Mouse (Mus musculus) testis, adult 10 weeks (tissue): Measurements from ENCODE around the gene Zbtb48. TPM values are rescaled to one million over a fixed set of nuclear protein-coding genes. Genes with fewer than 3 reads are reported as not detected.

Experiments used
- polyA plus RNA-seq: library from polyadenylated mRNA; stranded (reverse); fragments of 350-450 nt; fragmentation: Illumina TruSeq; extraction: RNeasy Lipid Tissue Mini Kit (QIAGEN cat#74804); gene quantifications from one replicate; pipeline ENCODE4 v1.2.3, GENCODE M21; 2014; ENCODE audit warnings: low read depth, low replicate concordance

Gene Zbtb48
- 2.8 TPM for polyA plus RNA-seq

DNA sequence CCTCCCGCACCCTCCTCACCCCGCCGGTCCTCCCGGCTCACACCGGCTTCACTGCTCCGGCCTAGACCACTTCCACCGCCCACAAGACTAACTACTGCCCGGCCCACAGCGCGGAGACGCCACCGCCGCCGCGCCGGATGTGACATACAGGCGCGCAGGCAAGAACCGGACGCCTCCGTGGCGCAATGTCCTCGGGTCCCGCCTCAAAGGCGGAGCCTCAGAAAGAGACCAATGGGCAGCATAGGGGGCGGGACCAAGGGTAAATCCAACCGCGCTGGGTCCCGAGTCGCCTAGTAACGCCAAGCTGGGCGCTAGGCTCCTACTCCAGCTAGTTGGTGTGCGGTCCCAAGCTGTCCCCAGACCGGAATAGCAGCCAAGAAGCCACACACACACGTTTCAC is at the start of gene Zbtb48:
Gene Zbtb48 (minus strand): TSS at position 148 of the 400 bp plus-strand sequence.

DNA sequence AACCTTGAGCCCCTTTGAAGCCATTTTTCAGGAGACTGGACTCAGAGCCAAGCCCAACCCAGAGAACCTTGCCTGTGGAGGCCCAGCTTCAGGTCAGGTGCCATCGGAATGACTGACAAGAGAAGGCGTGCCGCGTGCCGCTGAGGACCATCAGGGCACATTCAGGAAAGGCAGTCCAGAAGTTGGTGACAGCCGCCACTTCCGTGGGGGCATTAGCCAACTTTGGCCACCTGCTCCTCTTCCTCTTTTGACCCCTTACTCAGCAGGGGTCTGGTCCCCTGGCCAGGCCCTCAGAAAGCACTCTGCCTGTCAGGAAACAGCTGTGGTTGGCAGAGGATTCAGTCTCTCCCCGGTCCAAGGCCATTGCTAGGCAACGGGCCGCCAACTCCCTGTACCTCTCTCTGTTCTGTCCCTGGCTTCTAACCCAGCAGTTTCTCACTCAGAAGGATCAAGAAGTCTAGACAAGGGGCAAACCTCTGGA is 44.7 kb upstream of the Zbtb48 start, which contains the start of gene Plekhg5:
Gene Plekhg5 (plus strand): TSS at position 378 of the 481 bp plus-strand sequence.

DNA sequence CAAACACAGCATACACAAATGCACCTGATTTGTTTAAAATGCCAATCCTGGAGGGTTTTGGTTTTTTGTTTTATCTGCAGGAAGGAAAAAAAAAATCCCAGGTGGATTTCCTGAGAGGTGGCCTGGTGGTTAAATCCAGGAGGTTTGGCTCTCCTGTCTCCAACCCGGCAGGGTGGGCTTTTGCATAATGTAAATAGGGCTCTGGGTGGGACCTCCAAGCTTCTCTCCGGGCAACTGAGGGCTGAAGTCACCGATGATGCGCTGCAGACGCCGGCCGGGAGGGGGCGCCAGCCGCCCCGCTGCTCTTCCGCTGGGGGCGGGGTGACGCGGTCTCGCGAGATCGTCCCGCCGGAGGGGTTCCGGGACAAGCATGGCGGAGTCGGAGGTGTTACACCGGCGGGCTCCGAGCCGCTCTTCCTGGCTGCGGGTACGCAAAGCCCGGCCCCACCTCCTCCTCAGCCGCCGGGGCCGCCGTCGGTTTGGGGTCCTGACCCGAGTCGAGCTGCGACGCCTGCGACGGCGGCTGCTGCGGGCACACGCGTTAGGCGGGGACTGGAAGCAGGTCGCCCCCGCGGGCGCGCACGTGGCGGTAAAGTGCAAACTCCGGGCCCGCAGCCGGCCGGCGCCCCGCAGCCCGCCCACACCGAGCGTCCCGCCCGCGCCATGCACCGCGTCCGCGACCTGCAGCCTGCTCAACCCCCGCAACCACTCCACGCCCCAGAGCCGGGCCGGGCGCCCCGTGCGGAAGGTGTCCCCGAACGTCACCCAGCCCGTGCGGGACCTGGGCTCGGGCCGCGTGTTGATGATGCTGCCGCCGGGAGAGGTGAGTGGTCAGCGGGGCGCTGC is 11.7 kb upstream of the Zbtb48 start, which contains the start of gene Nol9:
Gene Nol9 (plus strand): TSS at position 337 of the 846 bp plus-strand sequence.

DNA sequence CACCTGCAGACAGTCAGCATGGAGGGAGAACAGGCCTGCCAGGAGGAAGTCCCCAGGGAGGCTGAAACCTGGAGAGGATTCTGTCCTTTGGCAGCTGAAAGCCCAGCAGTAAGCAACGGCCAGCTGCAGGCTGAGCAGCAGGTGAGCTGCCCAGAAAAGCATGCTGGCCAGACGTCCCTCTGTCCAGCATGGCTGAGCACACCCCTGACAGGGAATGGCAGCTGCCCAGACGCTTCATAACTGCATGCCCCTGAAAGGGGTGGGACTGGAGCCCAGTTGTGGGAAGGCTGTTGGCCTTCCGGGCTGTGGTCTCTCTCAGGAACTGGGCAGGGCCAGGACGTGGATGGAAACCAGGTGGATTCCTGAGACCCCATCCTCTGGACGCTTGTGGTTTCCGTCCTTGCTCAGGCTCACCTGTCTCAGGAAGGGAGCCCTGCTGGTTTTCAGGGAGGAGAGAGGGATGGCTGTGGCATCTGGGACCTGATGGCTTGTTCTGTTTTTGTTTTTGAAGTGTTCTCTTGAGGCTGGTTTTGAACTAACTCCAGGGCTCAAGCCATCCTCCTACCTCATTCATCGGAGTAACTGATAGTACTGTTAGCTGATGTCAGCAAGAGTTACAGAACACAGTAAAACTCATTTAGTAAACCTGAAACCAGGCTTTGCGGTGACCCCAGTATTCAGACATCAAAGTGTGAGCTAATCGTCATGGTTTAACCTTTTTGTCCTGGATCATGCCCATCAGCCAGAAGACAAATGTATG is 10.9 kb upstream of the Zbtb48 start, which contains the start of gene Tas1r1:
Gene Tas1r1 (minus strand): TSS at position 344 of the 760 bp plus-strand sequence.

DNA sequence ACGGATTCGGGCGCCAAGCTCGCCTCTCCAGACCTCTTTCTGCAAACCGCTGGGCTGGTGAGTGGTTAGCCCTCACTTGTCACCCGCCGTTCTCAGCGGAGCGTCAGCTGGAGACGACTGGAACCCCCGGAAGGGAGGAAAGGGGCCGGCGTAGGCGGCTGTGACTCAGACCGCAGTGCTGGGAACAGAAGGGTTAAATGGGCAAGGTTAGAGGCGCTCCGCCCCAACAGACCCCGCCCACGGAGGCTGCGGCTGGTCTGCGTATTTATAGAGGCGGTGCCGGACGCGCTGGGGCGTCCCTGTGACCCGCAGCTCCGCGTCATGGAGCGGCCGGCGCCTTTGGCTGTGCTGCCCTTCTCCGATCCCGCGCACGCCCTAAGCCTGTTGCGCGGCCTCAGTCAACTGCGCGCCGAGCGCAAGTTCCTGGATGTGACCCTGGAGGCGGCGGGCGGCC is 18.8 kb downstream of the Zbtb48 start, which contains the start of gene Klhl21:
Gene Klhl21 (plus strand): TSS at position 182 of the 454 bp plus-strand sequence.

DNA sequence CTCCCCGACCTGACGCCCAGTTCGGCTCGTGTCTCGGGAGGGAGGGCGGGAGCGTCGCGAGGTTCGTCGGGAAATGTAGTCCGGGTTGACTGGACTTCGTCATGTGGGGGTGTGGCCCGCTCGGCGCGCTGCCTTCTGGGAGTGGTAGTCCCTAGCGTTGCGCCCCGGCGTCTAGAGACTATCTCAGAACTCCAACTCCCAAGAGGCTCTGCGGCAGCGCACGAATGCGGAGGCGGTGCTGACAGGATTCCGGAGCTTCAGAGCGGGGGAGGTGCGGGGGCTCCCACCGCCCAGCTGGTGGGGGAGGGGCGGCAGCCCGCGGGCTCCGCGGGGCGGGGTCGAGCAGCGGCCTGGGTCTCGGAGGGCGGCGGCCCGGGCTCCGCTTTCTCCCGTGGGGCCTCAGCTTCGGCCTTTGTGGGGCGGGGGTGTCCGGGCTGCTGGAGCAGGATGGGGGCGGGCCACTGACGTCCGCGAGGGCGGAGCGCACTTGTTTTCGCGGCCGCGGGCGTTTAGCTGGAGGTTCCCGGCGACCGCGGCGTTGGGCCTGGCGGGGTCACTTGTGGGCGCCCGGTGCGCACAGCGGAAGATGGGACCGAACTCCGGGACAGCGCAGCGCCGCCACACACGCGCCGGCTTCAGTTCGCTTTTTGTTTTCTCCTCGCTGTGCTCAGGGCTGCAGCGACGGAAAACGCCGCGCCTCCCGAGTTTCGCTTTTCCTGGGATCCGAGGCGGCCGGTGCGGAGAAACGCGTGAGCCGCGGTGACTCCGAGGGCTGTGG is 31.1 kb downstream of the Zbtb48 start, which contains the start of gene Phf13:
Gene Phf13 (minus strand): TSS at position 86 of the 778 bp plus-strand sequence.

DNA sequence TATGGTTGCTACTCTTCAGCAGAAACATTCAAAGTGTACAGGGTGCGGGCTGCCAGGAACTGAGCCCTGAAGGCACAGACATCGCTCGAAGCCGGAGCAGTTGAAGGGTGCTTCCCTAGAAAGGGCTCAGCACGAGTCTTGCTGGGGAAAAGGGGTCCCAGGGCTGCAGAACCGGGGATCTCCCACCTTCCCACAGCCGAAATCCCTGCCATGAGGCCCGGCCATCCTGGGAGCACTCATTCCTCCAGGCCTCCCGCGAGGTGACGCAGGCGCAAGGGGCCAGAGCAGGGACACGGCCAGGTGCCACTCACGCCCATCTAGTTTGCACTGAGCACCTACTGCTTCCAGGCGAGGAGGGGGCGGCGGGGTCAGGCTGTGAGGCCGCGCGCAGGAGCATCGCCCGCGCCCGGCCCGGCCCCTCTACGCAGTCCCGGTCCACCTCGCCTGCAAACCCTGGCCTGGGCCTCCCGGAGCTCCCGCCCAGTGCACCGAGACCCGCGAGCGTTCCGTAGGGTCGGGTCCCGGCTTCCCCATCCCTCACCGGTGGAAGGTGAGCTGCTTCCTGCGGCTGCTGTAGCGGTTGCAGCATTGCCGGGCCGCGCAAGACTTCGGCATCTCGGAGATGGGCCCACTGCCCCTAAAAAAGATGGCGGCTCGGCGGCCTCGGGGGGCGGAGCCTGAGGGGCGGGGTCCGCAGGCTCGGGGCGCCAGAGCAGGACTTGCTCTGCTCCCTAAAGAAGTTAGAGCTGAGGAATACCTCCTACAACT is 38.9 kb downstream of the Zbtb48 start, which contains the start of gene Thap3:
Gene Thap3 (minus strand): TSS at position 656 of the 768 bp plus-strand sequence.

Other genes with a start within 250 kb of the Zbtb48 start
- gene Camta1, start 165.8 kb downstream of the Zbtb48 start, polyA plus RNA-seq, result 97.5 TPM
- 16.6 TPM for gene Dnajc11, start 94.0 kb downstream of the Zbtb48 start, polyA plus RNA-seq
- gene Thap3, start 38.7 kb downstream of the Zbtb48 start, polyA plus RNA-seq, result not detected
- gene Phf13, start 31.4 kb downstream of the Zbtb48 start, polyA plus RNA-seq, result 45.4 TPM
- 2.1 TPM for gene Klhl21, start 18.9 kb downstream of the Zbtb48 start, polyA plus RNA-seq
- gene Tas1r1, start 10.9 kb upstream of the Zbtb48 start, polyA plus RNA-seq, result 0.95 TPM
- 6.1 TPM for gene Nol9, start 11.7 kb upstream of the Zbtb48 start, polyA plus RNA-seq
- 0.18 TPM for gene Plekhg5, start 44.8 kb upstream of the Zbtb48 start, polyA plus RNA-seq
- not detected for gene Tnfrsf25, start 88.3 kb upstream of the Zbtb48 start, polyA plus RNA-seq
- gene Espn, start 124.7 kb upstream of the Zbtb48 start, polyA plus RNA-seq, result 3.5 TPM
- gene Hes2, start 131.2 kb upstream of the Zbtb48 start, polyA plus RNA-seq, result 0.22 TPM
- 28.5 TPM for gene Acot7, start 150.5 kb upstream of the Zbtb48 start, polyA plus RNA-seq
- gene Gpr153, start 246.6 kb upstream of the Zbtb48 start, polyA plus RNA-seq, result 1.2 TPM